Mouse (Mus musculus): Measurements from ENCODE around the gene Rab22a.

- TF ChIP-seq MAFK (IDR thresholded peaks at IDR 0.05; ENCODE audit: insufficient read depth, low read depth, low read length) (no peak), ZC3H11A (IDR thresholded peaks at IDR 0.05; ENCODE audit: borderline replicate concordance, low read depth, low read length) (no peak), HCFC1 (IDR thresholded peaks at IDR 0.05; ENCODE audit: borderline replicate concordance, insufficient read depth, low read length) (no peak), CHD2 (IDR thresholded peaks at IDR 0.05; ENCODE audit: low read depth, low read length) (no peak), ZNF384 (IDR thresholded peaks at IDR 0.05; ENCODE audit: low read depth, low read length) (no peak)
Observed at GRCm38 (mm10) chr2:173641370-173641769, 18.2 kb upstream of the Rab22a start.

Measured in ES-E14 (cell line).